Mouse (Mus musculus) spleen, adult 2 months (tissue): ENCODE measurements at regions not wholly inside any gene's neighbourhood (a gene's known extent, or its start where the extent isn't known, plus 50 kb on each side); places are given as distances from the start of the nearest gene placed in this dataset.
A peak's percentile ranks its signal among the peaks of the same experiment; 100 is the strongest.

ENCODE experiments used
- DNase-seq, 2 experiments: peaks; one replicate each; pipeline versions ENCODE4 v3.0.0 to v3.0.0-alpha.2; 2012 to 2021; ENCODE audit warnings: low spot score in 2 of 2, low read depth in 1 of 2
- H3K27ac ChIP-seq: fragments of 200-500 bp; 2 replicates; pipeline ENCODE4 v1.5.1; 2012; ENCODE audit warnings: low read length, inconsistent platforms; ENCODE audit not compliant: insufficient read depth
- H3K27me3 ChIP-seq: fragments of 200-500 bp; 2 replicates; pipeline ENCODE4 v1.6.1; 2012; ENCODE audit warnings: mild to moderate bottlenecking, moderate library complexity, low read length, inconsistent platforms; ENCODE audit not compliant: control insufficient read depth, insufficient read depth
- H3K36me3 ChIP-seq: fragments of 200-500 bp; 2 replicates; pipeline ENCODE4 v1.6.1; 2012; ENCODE audit warnings: mild to moderate bottlenecking, low read length, inconsistent platforms; ENCODE audit not compliant: control insufficient read depth, insufficient read depth
- H3K4me1 ChIP-seq: fragments of 200-500 bp; 2 replicates; pipeline ENCODE4 v1.6.1; 2011; ENCODE audit warnings: inconsistent platforms; ENCODE audit not compliant: control insufficient read depth, insufficient read depth, insufficient read length
- H3K4me3 ChIP-seq: fragments of 200-500 bp; 2 replicates; pipeline ENCODE4 v1.5.1; 2011; ENCODE audit warnings: mild to moderate bottlenecking, inconsistent platforms; ENCODE audit not compliant: insufficient read depth, insufficient read length; ENCODE audit errors: extremely low read depth
- CTCF ChIP-seq: fragments of 200-500 bp; IDR thresholded peaks from 2 replicates; pipeline ENCODE4 v1.5.1; 2011; ENCODE audit warnings: mild to moderate bottlenecking, inconsistent platforms; ENCODE audit not compliant: insufficient read depth, insufficient read length, insufficient replicate concordance; ENCODE audit errors: extremely low read depth
- POLR2A ChIP-seq: fragments of 200-500 bp; IDR thresholded peaks from 2 replicates; pipeline ENCODE4 v1.6.1; 2011; ENCODE audit warnings: low read depth, low read length, inconsistent platforms
- WGBS: fragments of 180-500 bp; shearing (Covaris S2); methylation state at CpG from one replicate; pipeline ENCODE4 v1.1.7; 2018; 5-methylcytosine and 5-hydroxymethylcytosine counted together

DNA sequence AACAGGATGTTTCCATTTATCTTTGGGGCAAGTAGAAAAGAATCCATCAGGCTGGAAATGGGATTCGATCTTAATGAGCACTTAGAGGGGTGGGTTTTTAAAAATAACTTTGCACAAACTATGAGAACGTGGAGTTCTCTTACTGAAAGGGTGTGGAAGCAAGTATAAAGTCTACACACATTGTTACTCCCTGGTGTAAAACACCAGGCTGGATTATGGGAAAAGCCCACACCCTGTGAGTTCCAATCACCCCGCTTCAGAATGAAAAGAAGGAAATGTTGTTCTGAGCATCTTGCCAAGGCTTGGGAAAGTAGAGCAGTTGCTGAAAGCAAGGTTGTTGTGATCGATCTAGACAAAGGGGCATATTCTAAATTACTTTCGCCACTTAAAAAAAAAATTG lies 65.0 kb upstream of the S1pr1 start:
- Histone ChIP-seq H3K27me3 (no peaks in the 10 kb centered on the region), H3K4me3 (no peak overlapping the region), H3K36me3 (no peaks in the 10 kb centered on the region), H3K27ac (no peak overlapping the region), H3K4me1 (no peaks in the 10 kb centered on the region)
- TF ChIP-seq POLR2A (no peak), CTCF (no peak)
- WGBS, result 85% methylated on average over 5 of the region's 5 CpGs
- DNase-seq, result no peak

GRCm38 (mm10) chr3:115782726-115783125 lies 67.9 kb upstream of the S1pr1 start:
- Histone ChIP-seq H3K4me1 (no peaks in the 10 kb centered on the region), H3K27me3 (no peaks in the 10 kb centered on the region), H3K4me3 (no peak overlapping the region), H3K36me3 (no peaks in the 10 kb centered on the region), H3K27ac (no peak overlapping the region)
- no peak for DNase-seq
- no peak for TF ChIP-seq POLR2A
- no peak for TF ChIP-seq CTCF

- no peaks in the 10 kb centered on the region for H3K36me3 ChIP-seq
- TF ChIP-seq POLR2A (no peak), CTCF (no peak)
- DNase-seq, result no peak
- H3K27ac ChIP-seq, result no peak overlapping the region
- no peak overlapping the region for H3K4me3 ChIP-seq
- 92% methylated on average over 1 of the region's 1 CpGs for WGBS
- peaks cover 2% of the 10 kb centered on the region; the same call in 1 of the 2 replicates for H3K4me1 ChIP-seq
- H3K27me3 ChIP-seq, result no peaks in the 10 kb centered on the region
Observed at GRCm38 (mm10) chr3:115787360-115787759, 72.5 kb upstream of the S1pr1 start.

DNA sequence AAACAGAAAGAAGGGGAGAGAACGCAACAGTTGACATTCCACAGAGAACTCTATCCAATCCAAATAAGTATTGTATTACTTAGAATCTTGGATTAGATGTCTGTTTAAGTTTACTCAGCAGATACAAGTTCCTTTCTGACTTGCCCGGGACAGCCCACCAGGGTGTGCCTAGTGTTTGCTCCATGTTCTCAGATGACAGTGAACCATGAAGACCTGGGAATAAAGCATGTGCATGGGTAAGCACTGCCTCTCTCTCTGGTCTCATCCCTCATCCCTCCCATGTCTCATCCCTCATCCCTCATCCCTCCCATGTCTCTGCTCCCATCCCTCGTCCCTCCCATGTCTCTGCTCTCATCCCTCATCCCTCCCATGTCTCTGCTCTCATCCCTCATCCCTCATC lies 73.7 kb upstream of the S1pr1 start:
- Histone ChIP-seq H3K36me3 (no peaks in the 10 kb centered on the region), H3K27me3 (no peaks in the 10 kb centered on the region), H3K27ac (no peak overlapping the region), H3K4me3 (no peak overlapping the region), H3K4me1 (peaks cover 4% of the 10 kb centered on the region; the same call in 1 of the 2 replicates)
- WGBS, result 89% methylated on average over 3 of the region's 3 CpGs
- DNase-seq, result no peak
- TF ChIP-seq CTCF (no peak), POLR2A (no peak)

DNA sequence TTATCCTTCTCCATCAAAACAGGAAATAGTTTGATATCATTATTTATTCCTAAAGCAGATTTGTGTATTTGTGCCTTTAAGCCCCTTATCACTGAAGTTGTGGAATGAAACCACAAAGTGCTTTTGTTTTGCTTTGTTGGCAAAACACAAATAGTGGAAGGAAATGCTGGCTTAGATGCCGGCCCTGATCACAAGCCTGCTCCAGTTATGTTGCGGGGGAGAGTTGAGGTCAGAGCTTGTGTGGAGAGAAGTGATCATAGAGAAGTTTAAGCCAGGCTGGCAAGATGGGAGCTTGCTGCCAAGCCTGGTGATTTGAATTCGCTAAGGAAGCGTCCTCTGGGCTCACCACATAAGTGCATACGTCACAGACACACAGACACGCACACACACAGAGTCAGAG lies 74.2 kb upstream of the S1pr1 start:
- H3K4me1 ChIP-seq, result peaks cover 7% of the 10 kb centered on the region; the same call in 1 of the 2 replicates
- DNase-seq, result no peak
- H3K36me3 ChIP-seq, result no peaks in the 10 kb centered on the region
- no peak overlapping the region for H3K27ac ChIP-seq
- H3K4me3 ChIP-seq, result no peak overlapping the region
- no peaks in the 10 kb centered on the region for H3K27me3 ChIP-seq
- TF ChIP-seq CTCF (no peak), POLR2A (no peak)
- WGBS, result 61% methylated on average over 6 of the region's 6 CpGs

DNA sequence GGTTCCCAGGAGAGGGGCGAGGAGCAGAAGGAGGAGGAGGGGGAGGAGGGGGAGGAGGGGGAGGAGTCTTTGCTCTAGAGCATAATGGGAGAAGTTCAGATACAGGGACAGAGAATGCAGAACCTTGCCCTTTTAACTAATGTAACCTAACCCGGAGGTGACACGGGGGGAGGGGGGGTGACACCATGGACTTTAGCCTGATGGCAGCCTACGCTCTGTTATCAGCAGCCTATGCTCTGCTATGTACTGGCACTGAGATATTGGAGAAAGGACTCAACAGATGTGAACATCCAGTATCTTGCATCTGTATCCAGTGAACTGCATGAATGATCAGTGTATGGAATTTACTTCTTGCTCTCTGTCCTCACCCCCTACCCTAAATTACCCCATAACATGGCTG lies 77.7 kb upstream of the S1pr1 start:
- Histone ChIP-seq H3K27me3 (no peaks in the 10 kb centered on the region), H3K4me3 (no peak overlapping the region), H3K36me3 (no peaks in the 10 kb centered on the region), H3K27ac (no peak overlapping the region), H3K4me1 (peaks cover 7% of the 10 kb centered on the region; the same call in 1 of the 2 replicates)
- WGBS, result 56% methylated on average over 4 of the region's 4 CpGs
- TF ChIP-seq CTCF (no peak), POLR2A (no peak)
- no peak for DNase-seq

DNA sequence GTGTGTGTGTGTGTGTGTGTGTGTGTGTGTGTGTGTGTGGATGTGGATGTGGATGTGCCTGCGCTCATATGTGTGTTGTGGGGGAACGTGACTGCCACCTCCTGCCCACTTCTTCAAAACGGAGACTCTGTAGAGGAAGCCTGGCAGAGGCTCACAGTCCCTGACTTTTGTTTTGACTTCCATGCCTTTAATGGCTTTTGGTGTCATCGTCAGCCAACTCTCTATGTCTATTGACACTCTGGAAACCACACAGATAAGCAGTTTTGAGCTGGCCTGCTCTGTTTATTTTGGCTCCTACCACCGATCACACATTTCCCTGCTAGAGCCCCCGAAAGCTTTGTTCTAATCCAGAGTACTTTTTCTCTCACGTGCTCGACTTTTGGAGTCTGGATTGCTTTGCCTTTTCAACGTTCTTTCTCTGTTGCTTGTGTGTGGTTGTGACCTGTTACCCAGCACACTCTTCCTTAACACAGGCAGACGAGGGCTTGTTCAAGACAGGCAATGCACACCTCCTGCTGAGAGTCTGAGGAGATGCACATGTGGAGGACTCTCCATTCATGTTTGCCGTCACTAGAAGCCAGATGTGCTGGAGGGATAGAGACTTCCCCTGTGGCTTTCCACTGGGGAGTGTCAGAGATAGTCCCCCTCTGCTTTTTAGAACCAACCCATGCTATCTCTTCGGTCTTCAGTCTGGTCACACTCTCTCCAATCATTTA lies 78.6 kb upstream of the S1pr1 start:
- no peak for TF ChIP-seq POLR2A
- peak; percentile 37; the same call in 1 of the 2 replicates for TF ChIP-seq CTCF
- Histone ChIP-seq H3K36me3 (no peaks in the 10 kb centered on the region), H3K27me3 (no peaks in the 10 kb centered on the region), H3K4me3 (no peak overlapping the region), H3K4me1 (peaks cover 7% of the 10 kb centered on the region; the same call in 1 of the 2 replicates), H3K27ac (peak overlapping the region; percentile 66)
- 23% methylated on average over 12 of the region's 12 CpGs for WGBS
- peak in 1 of 2 experiments; percentile 63 for DNase-seq
